Mouse (Mus musculus): ENCODE data around the gene Pcdh9.

DNA sequence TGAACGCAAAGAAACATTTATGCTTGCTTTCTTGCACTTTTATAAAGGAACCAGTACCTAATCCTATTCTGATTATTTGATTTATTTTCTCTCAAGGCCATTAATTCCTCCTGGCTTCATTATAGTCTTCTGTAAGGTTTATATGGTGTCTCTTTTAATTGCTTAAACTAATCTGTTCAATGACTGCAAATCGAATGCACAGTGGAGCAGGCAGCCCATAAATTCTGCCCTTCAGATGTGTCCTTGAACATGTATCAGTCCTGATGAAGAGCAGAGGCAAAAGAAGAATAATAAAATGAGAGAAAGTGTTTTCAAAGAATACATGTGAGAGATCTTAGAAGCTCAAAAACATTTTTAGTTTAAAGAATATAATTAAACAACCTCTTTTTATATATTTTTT, 263.2 kb downstream of the Pcdh9 start:
- TF ChIP-seq CTCF (IDR thresholded peaks at IDR 0.05; ENCODE audit: insufficient read depth, low read depth, low read length) (no peak), POLR2A (IDR thresholded peaks at IDR 0.05; ENCODE audit: insufficient read depth, low read depth, low read length) (no peak)
